Comparison of ENCODE assay signal across 9 mouse cellular contexts in the genomic region with DNA sequence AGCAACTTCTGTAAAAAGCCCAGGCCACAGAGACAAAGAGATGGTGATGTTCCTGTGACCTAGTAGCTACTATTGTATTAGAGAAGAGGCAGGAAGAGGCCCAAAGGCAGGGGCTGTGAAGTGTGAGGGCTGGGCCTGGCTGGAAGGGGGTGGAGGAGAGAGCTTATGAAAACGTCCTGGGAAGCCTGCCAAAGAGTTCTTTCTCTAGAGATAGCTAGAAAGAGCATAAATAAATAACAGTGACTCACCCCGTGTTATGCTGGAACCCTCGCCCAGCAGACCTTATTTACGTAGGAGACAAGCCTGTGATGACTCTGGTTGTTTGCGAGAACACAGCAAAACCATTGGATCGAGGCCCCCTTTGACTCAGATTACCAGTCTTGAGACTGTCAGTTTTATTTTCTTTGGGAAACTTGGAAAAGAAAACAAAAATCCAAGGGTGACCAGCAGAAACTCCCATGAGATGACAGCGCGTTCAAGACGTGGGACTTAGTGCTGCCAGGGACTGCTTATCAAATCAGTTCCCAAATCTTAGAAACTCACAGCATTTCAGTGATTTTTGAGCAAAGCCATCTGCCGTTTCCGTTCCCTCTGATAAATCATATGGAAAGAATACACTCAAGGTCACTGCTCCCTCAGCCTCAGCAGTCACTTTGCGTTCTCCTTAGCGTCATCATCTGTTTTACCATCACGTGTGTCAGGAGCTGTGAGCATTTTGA. TPM values are rescaled to one million over a fixed set of nuclear protein-coding genes. Genes with fewer than 3 reads are reported as not detected.
DNase-seq lines count a peak whose midpoint lies in the region; ATAC-seq and TF ChIP-seq lines count a peak whose summit lies in the region.
"Had no signal": no experiment of that assay in that cellular context is flagged by ENCODE, and none has a peak within 500 bp of the region (broad histone marks: within the 10 kb centered on the region; RNA-seq: fewer than 3 reads in every experiment).

No protein-coding gene starts in this region.

- ATAC-seq in limb, embryonic 13.5 days (ENCODE audit: low FRiP score, low read depth) = peak; percentile 79; the same call in 1 of the 2 replicates
- ATAC-seq in forebrain, embryonic 14.5 days = peak; percentile 60; the same call in 1 of the 2 replicates
- peak; percentile 99 for ATAC-seq in heart, postnatal 0 days (ENCODE audit: insufficient read depth, low read depth)

- no peaks in the 10 kb centered on the region for H3K36me3 ChIP-seq in limb, embryonic 13.5 days
- H3K36me3 ChIP-seq in limb, embryonic 10.5 days = no peaks in the 10 kb centered on the region
- H3K36me3 ChIP-seq in forebrain, embryonic 14.5 days (ENCODE audit: control insufficient read depth, insufficient read depth, low read length) = no peaks in the 10 kb centered on the region
- no peaks in the 10 kb centered on the region for H3K36me3 ChIP-seq in heart, postnatal 0 days (replicated peaks; ENCODE audit: control insufficient read depth, insufficient read depth, low read length)
- H3K36me3 ChIP-seq: G1E had no signal

- no peak for DNase-seq in limb, embryonic 10.5 days (ENCODE audit: low spot score)
- DNase-seq in forebrain, embryonic 14.5 days (ENCODE audit: low spot score) = peak; percentile 66
- DNase-seq in heart, postnatal 0 days (ENCODE audit: low spot score) = peak; percentile 99
- peak; percentile 12 to 15 for DNase-seq in layer of hippocampus, postnatal 10 days (ENCODE audit: low spot score in 2 of 2)
- peak; percentile 89 for DNase-seq in lung, postnatal 14 days
- DNase-seq in telencephalon, adult 2 months (ENCODE audit: low read depth, low spot score) = peak; percentile 50
- no peak for DNase-seq in spleen, adult 12 weeks (ENCODE audit: low spot score)

- H3K4me3 ChIP-seq in limb, embryonic 13.5 days = no peak overlapping the region
- H3K4me3 ChIP-seq in limb, embryonic 10.5 days = no peak overlapping the region
- no peak overlapping the region for H3K4me3 ChIP-seq in forebrain, embryonic 14.5 days (ENCODE audit: low read depth, low read length)
- no peak overlapping the region for H3K4me3 ChIP-seq in heart, postnatal 0 days (ENCODE audit: low read depth, low read length)

- TF ChIP-seq EP300 in heart, postnatal 0 days (IDR thresholded peaks at IDR 0.05; ENCODE audit: low read depth) = no peak; the same call in 1 of the 2 replicates

- H3K9me3 ChIP-seq in limb, embryonic 13.5 days = no peaks in the 10 kb centered on the region
- no peaks in the 10 kb centered on the region for H3K9me3 ChIP-seq in limb, embryonic 10.5 days (replicated peaks)
- no peaks in the 10 kb centered on the region for H3K9me3 ChIP-seq in forebrain, embryonic 14.5 days (replicated peaks; ENCODE audit: control insufficient read depth, low read length)
- H3K9me3 ChIP-seq in heart, postnatal 0 days (replicated peaks; ENCODE audit: control insufficient read depth, low read length) = no peaks in the 10 kb centered on the region

- H3K27ac ChIP-seq in limb, embryonic 13.5 days = no peak overlapping the region
- H3K27ac ChIP-seq in limb, embryonic 10.5 days = no peak overlapping the region
- H3K27ac ChIP-seq in forebrain, embryonic 14.5 days (ENCODE audit: low read depth, low read length) = no peak overlapping the region
- H3K27ac ChIP-seq in heart, postnatal 0 days (ENCODE audit: low read depth) = peak overlapping the region; percentile 85

- no peak overlapping the region for H3K9ac ChIP-seq in limb, embryonic 13.5 days
- no peak overlapping the region for H3K9ac ChIP-seq in forebrain, embryonic 14.5 days (ENCODE audit: low read length)
- no peak overlapping the region for H3K9ac ChIP-seq in heart, postnatal 0 days (replicated peaks; ENCODE audit: low read depth, low read length)

- no peak for TF ChIP-seq CTCF in heart, postnatal 0 days (IDR thresholded peaks at IDR 0.05; ENCODE audit: low read depth)

- no peaks in the 10 kb centered on the region for H3K27me3 ChIP-seq in limb, embryonic 13.5 days
- no peaks in the 10 kb centered on the region for H3K27me3 ChIP-seq in limb, embryonic 10.5 days (ENCODE audit: low read depth, poor library complexity, severe bottlenecking)
- H3K27me3 ChIP-seq in forebrain, embryonic 14.5 days (replicated peaks; ENCODE audit: control insufficient read depth, insufficient read depth, low read length) = no peaks in the 10 kb centered on the region
- no peaks in the 10 kb centered on the region for H3K27me3 ChIP-seq in heart, postnatal 0 days (ENCODE audit: control insufficient read depth, insufficient read depth, low read length)

- H3K4me1 ChIP-seq in limb, embryonic 13.5 days = peaks cover 15% of the 10 kb centered on the region; the same call in 1 of the 2 replicates
- H3K4me1 ChIP-seq in limb, embryonic 10.5 days = no peaks in the 10 kb centered on the region
- H3K4me1 ChIP-seq in forebrain, embryonic 14.5 days (ENCODE audit: control insufficient read depth, insufficient read depth, low read length) = no peaks in the 10 kb centered on the region
- peaks cover 24% of the 10 kb centered on the region; the same call in 1 of the 2 replicates for H3K4me1 ChIP-seq in heart, postnatal 0 days (ENCODE audit: control insufficient read depth, insufficient read depth)

- 61% methylated on average over 14 of the region's 14 CpGs for WGBS in limb, embryonic 13.5 days
- whole genome bisulfite sequencing in limb, embryonic 10.5 days = 70% methylated on average over 14 of the region's 14 CpGs
- 66% methylated on average over 14 of the region's 14 CpGs for WGBS in forebrain, embryonic 14.5 days
- 13% methylated on average over 14 of the region's 14 CpGs for WGBS in heart, postnatal 0 days

- no peak overlapping the region for H3K4me2 ChIP-seq in limb, embryonic 13.5 days (replicated peaks)
- no peak overlapping the region for H3K4me2 ChIP-seq in forebrain, embryonic 14.5 days (ENCODE audit: low read length)
- H3K4me2 ChIP-seq in heart, postnatal 0 days (ENCODE audit: low read depth, low read length) = peak overlapping the region; percentile 18; the same call in 1 of the 2 replicates

RNA-seq across cellular contexts. Expression of a gene that starts 46.7 kb away (rescaled TPM):
- polyA plus RNA-seq in limb, embryonic 13.5 days (2015; fragmentation: Nextera tagmentation; extraction: Ambion mirVana) = 53.6 TPM in 2 replicates
- 24.7 and 26.8 TPM in 2 replicates for polyA plus RNA-seq in limb, embryonic 10.5 days (2016; fragmentation: Nextera tagmentation; extraction: Ambion mirVana)
- 6.7 and 7.4 TPM in 2 replicates for polyA plus RNA-seq in forebrain, embryonic 14.5 days (2014; fragmentation: Nextera tagmentation; extraction: Ambion mirVana)
- 93.8 and 100 TPM in 2 replicates for total RNA-seq in heart, postnatal 0 days (2014; rRNA removed; ENCODE audit: low replicate concordance)
- 19.9 TPM in 2 replicates for polyA plus RNA-seq in heart, postnatal 0 days (2015; fragmentation: Nextera tagmentation; extraction: Ambion mirVana)
- 10 to 100 TPM; 16.5 to 16.9 TPM for total RNA-seq in layer of hippocampus, postnatal 10 days (2021)
- polyA plus RNA-seq: G1E had no signal

Comparison
In these comparisons a context has a peak if more than half of its experiments do, and no peak if none do; other contexts are left out.
1. DNase-seq: peak in forebrain, embryonic 14.5 days (single experiment), heart, postnatal 0 days (single experiment), layer of hippocampus, postnatal 10 days (2 of 2), lung, postnatal 14 days (single experiment) and telencephalon, adult 2 months (single experiment); none in limb, embryonic 10.5 days (single experiment) and spleen, adult 12 weeks (single experiment).
2. Peak in every context shown above with its lines, with median percentiles within 50 percentile points of each other: ATAC-seq.